Comparison of ENCODE assay signal across 13 mouse cellular contexts in the genomic region with DNA sequence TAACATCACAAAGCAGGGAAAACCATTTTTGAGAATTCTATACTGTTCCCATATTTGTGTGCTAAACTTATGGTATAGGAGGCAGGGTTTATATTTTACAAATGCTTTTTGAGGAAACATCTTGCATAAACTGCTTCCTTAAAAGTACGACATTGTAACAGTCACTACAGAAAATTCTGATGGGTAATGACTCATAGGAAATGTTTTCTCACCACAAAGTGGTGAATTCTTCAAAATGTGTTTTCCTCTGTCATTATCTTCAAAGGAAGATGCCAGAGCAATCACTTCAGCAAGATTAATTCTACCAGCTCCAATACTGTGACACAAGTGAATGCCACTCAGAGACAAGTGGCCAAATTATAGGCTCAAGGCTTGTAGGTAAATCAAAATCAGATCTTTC.
"Had no signal": no experiment of that assay in that cellular context is flagged by ENCODE, and none has a peak within 500 bp of the region (broad histone marks: within the 10 kb centered on the region; RNA-seq: fewer than 3 reads in every experiment).

No protein-coding gene starts in this region.

- DNase-seq: kidney, adult 2 months; kidney, postnatal 25 days; layer of hippocampus, adult 9-11 months; layer of hippocampus, postnatal 36 days; lung, adult 18-20 months; lung, postnatal 10 days; lung, postnatal 36 days; retina, postnatal 1 day; thymus, adult 2 months; thymus, postnatal 36 days had no signal

- ATAC-seq: intestine, postnatal 0 days; liver, embryonic 12.5 days; midbrain, embryonic 15.5 days had no signal
